Comparison of ENCODE assay signal across 20 mouse cellular contexts in the genomic region with DNA sequence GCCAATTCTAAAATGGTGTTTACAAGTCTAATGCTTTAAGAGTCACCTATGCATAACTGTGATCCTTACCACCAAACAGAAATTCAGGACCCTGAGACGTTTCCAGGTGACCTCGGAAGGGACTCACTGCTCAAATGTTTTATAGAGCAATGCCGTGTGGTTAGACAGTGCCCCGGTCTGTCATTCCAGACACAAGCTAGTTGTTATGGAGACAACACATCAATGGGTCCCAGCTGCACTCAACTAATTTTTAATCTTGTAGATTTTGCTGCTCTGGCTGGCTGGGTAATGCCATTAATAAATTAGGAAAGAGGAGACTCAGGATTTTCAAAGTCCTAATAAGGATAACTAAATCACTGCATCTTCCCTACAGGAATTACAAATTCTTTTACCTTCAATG.
"Had no signal": no experiment of that assay in that cellular context is flagged by ENCODE, and none has a peak within 500 bp of the region (broad histone marks: within the 10 kb centered on the region; RNA-seq: fewer than 3 reads in every experiment).

No protein-coding gene starts in this region.

- H3K4me3 ChIP-seq: limb, embryonic 10.5 days; limb, embryonic 13.5 days; liver, embryonic 12.5 days; liver, embryonic 15.5 days; lung, embryonic 15.5 days; megakaryocyte, embryonic 14.5 days; midbrain, embryonic 10.5 days; midbrain, embryonic 15.5 days; neural tube, embryonic 12.5 days; stomach, embryonic 15.5 days had no signal

- DNase-seq: kidney, adult 9 months; kidney, postnatal 14 days; kidney, postnatal 4 days; liver; lung, adult 18-20 months; lung, postnatal 10 days; lung, postnatal 36 days; right cerebral cortex, postnatal 25 days; spleen, adult 18-20 months; thymus, postnatal 25 days had no signal

- H3K4me2 ChIP-seq: limb, embryonic 13.5 days; liver, embryonic 12.5 days; liver, embryonic 15.5 days; lung, embryonic 15.5 days; midbrain, embryonic 15.5 days; neural tube, embryonic 12.5 days; stomach, embryonic 15.5 days had no signal

- H3K9me3 ChIP-seq: limb, embryonic 10.5 days; limb, embryonic 13.5 days; liver, embryonic 12.5 days; liver, embryonic 15.5 days; lung, embryonic 15.5 days; midbrain, embryonic 10.5 days; midbrain, embryonic 15.5 days; neural tube, embryonic 12.5 days; stomach, embryonic 15.5 days had no signal

- H3K27ac ChIP-seq: limb, embryonic 13.5 days; liver, embryonic 12.5 days; liver, embryonic 15.5 days; lung, embryonic 15.5 days; midbrain, embryonic 10.5 days; neural tube, embryonic 12.5 days; stomach, embryonic 15.5 days had no signal

- H3K4me1 ChIP-seq: liver, embryonic 15.5 days; megakaryocyte, embryonic 14.5 days had no signal

- H3K9ac ChIP-seq: limb, embryonic 13.5 days; liver, embryonic 12.5 days; liver, embryonic 15.5 days; lung, embryonic 15.5 days; midbrain, embryonic 15.5 days; neural tube, embryonic 12.5 days; stomach, embryonic 15.5 days had no signal

- H3K36me3 ChIP-seq: limb, embryonic 10.5 days; limb, embryonic 13.5 days; liver, embryonic 12.5 days; liver, embryonic 15.5 days; lung, embryonic 15.5 days; midbrain, embryonic 10.5 days; midbrain, embryonic 15.5 days; neural tube, embryonic 12.5 days; stomach, embryonic 15.5 days had no signal

- ATAC-seq: liver, embryonic 12.5 days; midbrain, embryonic 15.5 days had no signal

- H3K27me3 ChIP-seq: liver, embryonic 15.5 days; lung, embryonic 15.5 days; megakaryocyte, embryonic 14.5 days; midbrain, embryonic 15.5 days; neural tube, embryonic 12.5 days; stomach, embryonic 15.5 days had no signal
